Mouse (Mus musculus) ES-Bruce4 (cell line): ENCODE results near the gene Trnau1ap.

Source experiments
- CTCF ChIP-seq: IDR thresholded peaks from one replicate; pipeline ENCODE4 v1.8.1; 2011; ENCODE audit warnings: low read depth, low read length
- EP300 ChIP-seq: IDR thresholded peaks from 2 replicates; pipeline ENCODE4 v1.6.1; 2011; ENCODE audit warnings: low read depth, low read length; ENCODE audit not compliant: insufficient read depth
- POLR2A ChIP-seq: IDR thresholded peaks from one replicate; pipeline ENCODE4 v1.8.1; 2011; ENCODE audit warnings: low read length; ENCODE audit not compliant: insufficient read depth

- TF ChIP-seq POLR2A (no peak), CTCF (no peak), EP300 (no peak)
Measured at GRCm38 (mm10) chr4:132351401-132351800, 22.1 kb upstream of the Trnau1ap start.
